Mouse (Mus musculus) lung, embryonic 15.5 days (tissue): ENCODE data around the gene Pla2g2e. TPM values are rescaled to one million over a fixed set of nuclear protein-coding genes. Genes with fewer than 3 reads are reported as not detected.

Source experiments
- ATAC-seq: fragments of 200-750 bp; cut with Nextera tagmentation; 2 replicates; pipeline ENCODE4 v1.8.0; 2017; ENCODE audit warnings: moderate number of reproducible peaks, borderline replicate concordance; ENCODE audit not compliant: low FRiP score, low TSS enrichment; ENCODE audit errors: extremely low read depth
- H3K27ac ChIP-seq: fragments of 300-500 bp; sonication (generic); 2 replicates; pipeline ENCODE4 v1.5.1; 2015; ENCODE audit warnings: moderate library complexity, mild to moderate bottlenecking, inconsistent platforms
- H3K27me3 ChIP-seq: fragments of 300-500 bp; sonication (generic); 2 replicates; pipeline ENCODE4 v1.6.1; 2015; ENCODE audit warnings: inconsistent platforms
- H3K36me3 ChIP-seq: fragments of 300-500 bp; sonication (generic); 2 replicates; pipeline ENCODE4 v1.6.1; 2015; ENCODE audit warnings: inconsistent platforms
- H3K4me1 ChIP-seq: fragments of 300-500 bp; sonication (generic); 2 replicates; pipeline ENCODE4 v1.6.1; 2015; ENCODE audit warnings: inconsistent platforms
- H3K4me2 ChIP-seq: fragments of 300-500 bp; sonication (generic); 2 replicates; pipeline ENCODE4 v1.6.1; 2015; ENCODE audit warnings: inconsistent platforms, mild to moderate bottlenecking, moderate library complexity
- H3K4me3 ChIP-seq: fragments of 300-500 bp; sonication (generic); 2 replicates; pipeline ENCODE4 v1.5.1; 2015; ENCODE audit warnings: mild to moderate bottlenecking, inconsistent platforms
- H3K9ac ChIP-seq: fragments of 300-500 bp; sonication (generic); 2 replicates; pipeline ENCODE4 v1.6.1; 2015; ENCODE audit warnings: inconsistent platforms
- H3K9me3 ChIP-seq: fragments of 300-500 bp; sonication (generic); 2 replicates; pipeline ENCODE4 v1.6.1; 2016; ENCODE audit warnings: inconsistent platforms
- WGBS: fragments of 180-500 bp; shearing (Covaris S2); methylation state at CpG from one replicate; pipeline ENCODE4 v1.1.7; 2015; 5-methylcytosine and 5-hydroxymethylcytosine counted together
- polyA plus RNA-seq: library from polyadenylated mRNA; unstranded; fragments of >200 nt; fragmentation: Nextera tagmentation; extraction: Ambion mirVana; gene quantifications from 2 replicates; pipeline ENCODE4 v1.2.1, GENCODE M21; 2015

Gene Pla2g2e
- polyA plus RNA-seq, 1 experiment from 2014 or later, result not detected

DNA sequence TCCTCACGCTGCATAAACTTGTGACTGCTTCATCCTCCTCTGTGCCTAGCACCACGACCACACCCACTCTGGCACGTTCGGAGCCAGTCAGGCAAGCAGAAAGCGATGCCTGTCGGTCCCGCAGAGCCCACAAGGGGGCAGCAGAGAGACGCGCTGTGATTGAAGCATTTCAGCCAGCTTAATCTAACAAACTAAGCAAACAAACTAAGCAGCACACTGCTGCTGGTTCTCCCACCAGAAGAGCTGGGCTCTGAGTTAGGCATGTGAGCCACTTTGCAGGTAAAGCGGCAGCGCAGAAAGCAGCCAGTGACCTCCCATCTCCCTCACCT, 44.4 kb downstream of the Pla2g2e start:
- no peak overlapping the region for H3K4me3 ChIP-seq

DNA sequence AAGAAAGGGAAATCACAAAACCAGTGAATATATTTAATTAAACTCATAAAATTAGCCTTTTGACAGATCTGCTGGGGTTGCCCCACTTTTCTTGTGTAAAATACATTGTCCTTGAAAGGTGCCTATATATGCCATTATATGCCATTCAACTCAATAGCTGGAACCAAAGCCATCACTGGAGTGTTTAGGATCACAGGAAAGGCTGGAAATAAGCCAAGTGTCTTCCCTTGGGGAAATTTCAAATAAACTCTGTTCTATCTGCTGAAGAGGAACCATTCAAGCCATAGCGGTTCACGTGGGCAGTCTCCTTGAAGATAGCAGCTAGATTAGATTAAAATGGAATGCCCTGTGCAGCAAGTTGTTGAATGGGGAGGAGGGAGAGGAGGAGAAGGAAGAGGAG, 47.8 kb downstream of the Pla2g2e start:
- no peak overlapping the region for H3K4me2 ChIP-seq
- no peak overlapping the region for H3K9ac ChIP-seq
- ATAC-seq, result no peak
- H3K27me3 ChIP-seq, result no peaks in the 10 kb centered on the region; the same call in 1 of the 2 replicates
- H3K4me1 ChIP-seq, result peaks cover 6% of the 10 kb centered on the region; the same call in 1 of the 2 replicates
- no peak overlapping the region for H3K27ac ChIP-seq
- 32% methylated on average over 2 of the region's 2 CpGs for WGBS
- H3K4me3 ChIP-seq, result no peak overlapping the region
- no peaks in the 10 kb centered on the region for H3K9me3 ChIP-seq
- no peaks in the 10 kb centered on the region for H3K36me3 ChIP-seq

More for the DNA sequence above, 44.4 kb downstream of the Pla2g2e start:
- Histone ChIP-seq H3K4me2 (peak overlapping the region; percentile 51), H3K9ac (no peak overlapping the region), H3K36me3 (no peaks in the 10 kb centered on the region), H3K27ac (no peak overlapping the region), H3K9me3 (no peaks in the 10 kb centered on the region), H3K27me3 (no peaks in the 10 kb centered on the region; the same call in 1 of the 2 replicates), H3K4me1 (peaks cover 6% of the 10 kb centered on the region; the same call in 1 of the 2 replicates)
- peak; percentile 75 for ATAC-seq
- WGBS, result 1% methylated on average over 11 of the region's 11 CpGs

Other genes starting within 250 kb of the Pla2g2e start
- 0.07 and 0.16 TPM in 2 replicates for gene Vwa5b1, start 242.1 kb upstream of the Pla2g2e start, polyA plus RNA-seq
- gene Pla2g2c, start 153.2 kb upstream of the Pla2g2e start, polyA plus RNA-seq, result 0.13 and 0.30 TPM in 2 replicates
- gene Ubxn10, start 140.8 kb upstream of the Pla2g2e start, polyA plus RNA-seq, result 3.6 and 3.8 TPM in 2 replicates
- not detected in 2 replicates for gene Pla2g2f, start 120.3 kb upstream of the Pla2g2e start, polyA plus RNA-seq
- not detected in 2 replicates for gene Pla2g2d, start 102.2 kb upstream of the Pla2g2e start, polyA plus RNA-seq
- gene Pla2g5, start 14.5 kb upstream of the Pla2g2e start, polyA plus RNA-seq, result 0.44 and 0.50 TPM in 2 replicates
- gene Gm13030, start 4.0 kb upstream of the Pla2g2e start, polyA plus RNA-seq, result not detected in 2 replicates
- gene Otud3, start 36.0 kb downstream of the Pla2g2e start, polyA plus RNA-seq, result 3.7 TPM in 2 replicates
- 2.2 and 2.3 TPM in 2 replicates for gene Rnf186, start 89.2 kb downstream of the Pla2g2e start, polyA plus RNA-seq
- 4.1 and 5.4 TPM in 2 replicates for gene Tmco4, start 94.9 kb downstream of the Pla2g2e start, polyA plus RNA-seq
- gene Htr6, start 197.6 kb downstream of the Pla2g2e start, polyA plus RNA-seq, result not detected in 2 replicates
- 61.2 and 61.4 TPM in 2 replicates for gene Nbl1, start 215.1 kb downstream of the Pla2g2e start, polyA plus RNA-seq